Mouse (Mus musculus) bone marrow macrophage, adult 2 months (primary cell): Measurements from ENCODE around the gene Tmem179b. TPM values are rescaled to one million over a fixed set of nuclear protein-coding genes. Genes with fewer than 3 reads are reported as not detected.

Source experiments
- H3K27ac ChIP-seq: 2 replicates; pipeline ENCODE4 v1.5.1; 2012; ENCODE audit warnings: low read depth, low read length; ENCODE audit not compliant: insufficient read depth
- H3K4me1 ChIP-seq: 2 replicates; pipeline ENCODE4 v1.6.1; 2012; ENCODE audit warnings: low read length; ENCODE audit not compliant: control insufficient read depth, insufficient read depth
- H3K4me3 ChIP-seq: 2 replicates; pipeline ENCODE4 v1.5.1; 2012; ENCODE audit warnings: mild to moderate bottlenecking, low read length, moderate library complexity; ENCODE audit not compliant: insufficient read depth
- CTCF ChIP-seq: IDR thresholded peaks from 2 replicates; pipeline ENCODE4 v1.5.1; 2012; ENCODE audit warnings: low read depth, mild to moderate bottlenecking, low read length, moderate library complexity
- POLR2A ChIP-seq: IDR thresholded peaks from 2 replicates; pipeline ENCODE4 v1.6.1; 2012; ENCODE audit warnings: mild to moderate bottlenecking, low read depth, low read length, borderline replicate concordance
- polyA plus RNA-seq: library from polyadenylated mRNA; stranded (reverse); fragments of >200 nt; gene quantifications from 2 replicates; pipeline ENCODE4 v1.2.4, GENCODE M21; 2012; ENCODE audit not compliant: missing spikeins, insufficient read depth, insufficient read length

The Tmem179b gene
- polyA plus RNA-seq, 1 experiment = 148 TPM

GRCm38 (mm10) chr19:8786008-8786781 lies 11.9 kb upstream of the Tmem179b start, which contains the start of gene Taf6l:
Gene Taf6l, minus strand, starts transcription at chr19:8786417.
- peaks cover 5% of the 10 kb centered on the region for H3K4me1 ChIP-seq
- TF ChIP-seq CTCF (no peak), POLR2A (no peak)
- peak within 1 kb of the TSS; percentile 80 for H3K4me3 ChIP-seq
- peak within 1 kb of the TSS; percentile 43; the same call in 1 of the 2 replicates for H3K27ac ChIP-seq

GRCm38 (mm10) chr19:8774951-8775421 lies 719 bp upstream of the Tmem179b start:
- H3K4me1 ChIP-seq = peaks cover 21% of the 10 kb centered on the region

GRCm38 (mm10) chr19:8773409-8773808 lies 858 bp downstream of the Tmem179b start:
- Histone ChIP-seq H3K4me1 (peaks cover 21% of the 10 kb centered on the region), H3K4me3 (peak overlapping the region; percentile 86), H3K27ac (0 out of 2 replicates have a peak overlapping the region, but pooled peaks have one; percentile 1)
- TF ChIP-seq CTCF = no peak
- TF ChIP-seq POLR2A = no peak

More at GRCm38 (mm10) chr19:8774951-8775421, 719 bp upstream of the Tmem179b start:
- Histone ChIP-seq H3K27ac (peak overlapping the region; percentile 83), H3K4me3 (peak overlapping the region; percentile 86)
- TF ChIP-seq POLR2A (no peak), CTCF (no peak)

- Histone ChIP-seq H3K4me1 (peaks cover 21% of the 10 kb centered on the region), H3K27ac (no peak overlapping the region), H3K4me3 (peak overlapping the region; percentile 86)
- TF ChIP-seq POLR2A (no peak), CTCF (no peak)
These were observed 1.3 kb downstream of the Tmem179b start for GRCm38 (mm10) chr19:8772996-8773395.

- peak within 1 kb of the TSS; percentile 79 for H3K4me3 ChIP-seq
- TF ChIP-seq CTCF (no peak), POLR2A (0 out of 2 replicates have a peak, but pooled peaks have one; percentile 79)
- peak within 1 kb of the TSS; percentile 32 for H3K27ac ChIP-seq
- peaks cover 21% of the 10 kb centered on the region for H3K4me1 ChIP-seq
These were observed 3.5 kb downstream of the Tmem179b start, which contains the start of gene Tmem223 for GRCm38 (mm10) chr19:8770567-8771270. Gene Tmem223, plus strand, starts transcription at chr19:8770996.

- Histone ChIP-seq H3K4me1 (peaks cover 25% of the 10 kb centered on the region), H3K4me3 (no peak overlapping the region)
These were observed 8.7 kb downstream of the Tmem179b start for GRCm38 (mm10) chr19:8765562-8765961.

GRCm38 (mm10) chr19:8763276-8763675 lies 11.0 kb downstream of the Tmem179b start:
- Histone ChIP-seq H3K4me1 (peaks cover 25% of the 10 kb centered on the region), H3K4me3 (no peak overlapping the region), H3K27ac (peak overlapping the region; percentile 57)
- TF ChIP-seq POLR2A = no peak
- TF ChIP-seq CTCF = no peak

More at GRCm38 (mm10) chr19:8765562-8765961, 8.7 kb downstream of the Tmem179b start:
- TF ChIP-seq CTCF (no peak), POLR2A (no peak)
- H3K27ac ChIP-seq = no peak overlapping the region

GRCm38 (mm10) chr19:8760757-8761156 lies 13.5 kb downstream of the Tmem179b start:
- H3K4me3 ChIP-seq = no peak overlapping the region
- H3K4me1 ChIP-seq = peaks cover 27% of the 10 kb centered on the region
- no peak overlapping the region for H3K27ac ChIP-seq
- no peak for TF ChIP-seq CTCF
- no peak for TF ChIP-seq POLR2A

GRCm38 (mm10) chr19:8758899-8759298 lies 15.4 kb downstream of the Tmem179b start:
- H3K27ac ChIP-seq = no peak overlapping the region
- TF ChIP-seq POLR2A (no peak), CTCF (no peak)
- no peak overlapping the region for H3K4me3 ChIP-seq
- H3K4me1 ChIP-seq = peaks cover 33% of the 10 kb centered on the region
